Mouse (Mus musculus): ENCODE measurements at regions not wholly inside any gene's neighbourhood (a gene's known extent, or its start where the extent isn't known, plus 50 kb on each side); places are given as distances from the start of the nearest gene placed in this dataset.

DNA sequence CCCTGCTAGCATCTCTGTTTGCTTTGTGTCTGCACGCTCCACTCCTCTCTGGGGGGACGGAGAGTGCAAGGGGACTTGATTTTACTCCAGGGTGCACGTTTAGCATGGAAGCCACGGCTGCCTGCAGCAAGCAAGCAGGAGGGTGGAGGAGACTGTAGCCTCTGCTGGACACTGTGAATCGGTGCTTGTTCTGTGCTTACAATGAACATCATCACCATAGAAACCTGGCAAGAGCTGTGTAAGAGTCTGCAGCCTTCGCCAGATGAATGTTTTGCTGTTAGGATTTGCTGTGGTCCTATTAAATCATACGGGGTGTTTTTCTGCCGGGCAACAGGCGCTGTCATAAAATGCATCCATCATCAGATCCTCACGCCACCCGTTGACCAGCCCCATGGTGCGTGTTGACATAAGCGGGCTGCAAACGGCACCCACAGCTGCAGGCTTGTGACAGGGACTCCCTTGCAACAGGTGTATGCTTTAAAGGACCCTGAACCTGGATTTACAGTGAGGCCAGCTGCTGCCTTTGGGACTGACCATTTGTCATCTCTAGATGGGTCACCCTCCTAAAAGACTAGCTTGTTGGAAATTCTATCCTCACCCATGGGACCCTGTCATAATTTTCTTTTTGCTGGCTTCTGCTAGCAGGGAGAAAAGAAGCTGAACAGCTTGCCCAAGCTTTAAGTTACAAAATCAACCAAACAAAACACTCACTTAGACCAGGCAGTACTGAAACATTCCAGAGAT lies 308.5 kb downstream of the Gadd45g start:
- H3K4me2 ChIP-seq (ENCODE audit: low read depth, low read length) = peak overlapping the region; percentile 26; the same call in 1 of the 2 replicates
- ATAC-seq (ENCODE audit: low read depth) = peak; percentile 75
- H3K4me1 ChIP-seq (replicated peaks; ENCODE audit: control insufficient read depth, insufficient read depth, low read length) = peaks cover 43% of the 10 kb centered on the region
- H3K9me3 ChIP-seq (ENCODE audit: control insufficient read depth, low read length) = no peaks in the 10 kb centered on the region
- 23% methylated on average over 14 of the region's 14 CpGs for WGBS
- H3K36me3 ChIP-seq (ENCODE audit: control insufficient read depth, insufficient read depth, low read length) = no peaks in the 10 kb centered on the region
- no peak overlapping the region for H3K4me3 ChIP-seq (ENCODE audit: low read length)
- H3K27me3 ChIP-seq (ENCODE audit: control insufficient read depth, insufficient read depth, low read depth, low read length) = no peaks in the 10 kb centered on the region
- H3K9ac ChIP-seq (ENCODE audit: low read length) = no peak overlapping the region
- H3K27ac ChIP-seq (ENCODE audit: low read length) = peak overlapping the region; percentile 41

DNA sequence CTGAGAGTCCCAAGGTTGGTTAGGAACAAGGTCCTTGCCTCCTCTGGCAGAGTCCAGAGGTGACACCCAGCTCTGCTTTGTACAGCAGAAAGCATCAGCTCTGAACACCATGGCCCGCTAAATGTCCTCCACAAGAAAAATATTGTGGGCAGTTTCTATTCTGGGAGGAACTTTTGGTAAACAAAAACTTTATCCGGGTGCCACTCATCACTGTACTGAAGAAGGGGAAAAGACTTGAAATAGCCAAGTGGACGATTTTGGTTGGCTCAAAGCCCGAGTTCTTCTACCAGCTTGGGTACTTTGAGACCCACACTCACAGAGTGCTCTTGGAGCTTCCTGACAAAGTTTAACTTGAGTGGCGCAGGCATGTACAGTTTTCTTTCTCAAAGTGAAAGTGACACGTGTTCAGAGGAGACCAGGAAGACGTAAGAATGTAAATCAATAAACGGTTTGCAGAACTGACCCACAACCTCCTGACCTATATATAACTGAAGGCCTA lies 309.2 kb downstream of the Gadd45g start:
- 9% methylated on average over 8 of the region's 8 CpGs for WGBS
- Histone ChIP-seq H3K36me3 (ENCODE audit: control insufficient read depth, insufficient read depth, low read length) (no peaks in the 10 kb centered on the region), H3K27ac (ENCODE audit: low read length) (peak overlapping the region; percentile 41), H3K9ac (ENCODE audit: low read length) (no peak overlapping the region), H3K9me3 (ENCODE audit: control insufficient read depth, low read length) (no peaks in the 10 kb centered on the region), H3K27me3 (ENCODE audit: control insufficient read depth, insufficient read depth, low read depth, low read length) (no peaks in the 10 kb centered on the region), H3K4me2 (ENCODE audit: low read depth, low read length) (peak overlapping the region; percentile 26), H3K4me1 (replicated peaks; ENCODE audit: control insufficient read depth, insufficient read depth, low read length) (peaks cover 43% of the 10 kb centered on the region), H3K4me3 (ENCODE audit: low read length) (no peak overlapping the region)
- peak; percentile 37 for ATAC-seq (ENCODE audit: low read depth)

DNA sequence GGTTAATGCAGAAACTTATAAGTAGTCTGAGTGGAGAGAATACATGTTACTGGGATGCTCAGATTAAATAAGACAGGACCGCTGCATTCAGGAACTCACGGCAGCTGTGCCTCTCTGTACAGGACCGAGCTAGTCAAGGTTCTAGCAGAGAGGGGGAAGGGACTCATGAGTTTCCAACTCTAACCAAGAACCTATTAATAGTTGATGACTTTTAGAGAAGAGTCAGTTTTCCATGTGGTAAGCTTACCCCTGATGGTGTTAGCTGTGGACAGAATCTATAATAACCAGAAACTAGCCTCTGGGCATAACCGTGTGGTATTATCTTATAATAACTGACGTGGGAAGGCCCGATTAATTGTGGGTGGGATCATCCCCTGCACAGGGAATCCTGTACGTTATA lies 316.2 kb downstream of the Gadd45g start:
- no peak overlapping the region for H3K4me3 ChIP-seq (ENCODE audit: low read length)
- ATAC-seq (ENCODE audit: low read depth) = no peak
- 90% methylated on average over 7 of the region's 7 CpGs for WGBS
- no peaks in the 10 kb centered on the region for H3K9me3 ChIP-seq (ENCODE audit: control insufficient read depth, low read length)
- no peak overlapping the region for H3K27ac ChIP-seq (ENCODE audit: low read length)
- H3K36me3 ChIP-seq (ENCODE audit: control insufficient read depth, insufficient read depth, low read length) = no peaks in the 10 kb centered on the region
- H3K4me2 ChIP-seq (ENCODE audit: low read depth, low read length) = no peak overlapping the region
- H3K9ac ChIP-seq (ENCODE audit: low read length) = no peak overlapping the region
- H3K4me1 ChIP-seq (replicated peaks; ENCODE audit: control insufficient read depth, insufficient read depth, low read length) = no peaks in the 10 kb centered on the region
- H3K27me3 ChIP-seq (ENCODE audit: control insufficient read depth, insufficient read depth, low read depth, low read length) = no peaks in the 10 kb centered on the region

DNA sequence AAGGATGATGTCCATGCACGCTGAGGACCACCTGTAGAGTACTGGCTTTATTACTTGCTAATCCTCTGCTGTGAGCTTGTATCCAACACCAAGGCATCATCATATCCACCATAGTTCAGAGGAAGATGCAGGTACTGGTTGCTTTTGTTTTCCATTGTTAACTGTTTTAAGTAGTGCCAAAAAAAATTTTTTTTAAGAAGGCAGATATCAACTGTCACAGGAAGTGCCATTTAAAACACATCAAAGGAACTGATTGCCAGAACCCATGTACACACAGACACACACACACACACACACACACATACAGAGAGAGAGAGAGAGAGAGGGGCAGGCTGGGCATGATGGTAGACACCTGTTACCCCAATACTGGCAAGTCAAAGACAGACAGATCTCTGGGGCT lies 319.1 kb downstream of the Gadd45g start:
- no peak overlapping the region for H3K9ac ChIP-seq (ENCODE audit: low read length)
- no peaks in the 10 kb centered on the region for H3K4me1 ChIP-seq (replicated peaks; ENCODE audit: control insufficient read depth, insufficient read depth, low read length)
- no peak for ATAC-seq (ENCODE audit: low read depth)
- H3K4me2 ChIP-seq (ENCODE audit: low read depth, low read length) = no peak overlapping the region
- H3K4me3 ChIP-seq (ENCODE audit: low read length) = no peak overlapping the region
- H3K36me3 ChIP-seq (ENCODE audit: control insufficient read depth, insufficient read depth, low read length) = no peaks in the 10 kb centered on the region
- no peak overlapping the region for H3K27ac ChIP-seq (ENCODE audit: low read length)
- WGBS = 83% methylated on average over 1 of the region's 1 CpGs
- no peaks in the 10 kb centered on the region for H3K27me3 ChIP-seq (ENCODE audit: control insufficient read depth, insufficient read depth, low read depth, low read length)
- no peaks in the 10 kb centered on the region for H3K9me3 ChIP-seq (ENCODE audit: control insufficient read depth, low read length)

DNA sequence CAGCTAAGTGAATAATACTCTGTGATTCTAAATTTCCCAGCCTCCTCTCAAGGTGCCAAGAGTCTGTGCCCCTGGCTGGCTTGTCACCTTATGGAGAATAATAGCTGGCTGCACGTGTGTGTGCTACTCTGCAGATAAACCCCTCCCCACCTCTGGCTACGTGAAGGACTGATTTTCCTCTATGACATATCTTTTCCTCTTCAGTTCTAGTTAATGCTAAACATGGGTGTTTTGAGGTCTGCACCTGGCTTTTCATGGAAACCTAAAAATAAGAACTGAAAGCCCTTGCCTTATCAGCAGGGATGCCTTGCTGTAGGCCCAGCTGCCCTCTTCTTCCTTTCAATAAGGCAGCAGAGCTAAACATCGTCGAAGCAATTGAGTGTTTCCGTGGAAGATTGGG lies 321.5 kb downstream of the Gadd45g start:
- WGBS = 59% methylated on average over 5 of the region's 5 CpGs
- H3K9me3 ChIP-seq (ENCODE audit: control insufficient read depth, low read length) = no peaks in the 10 kb centered on the region
- H3K36me3 ChIP-seq (ENCODE audit: control insufficient read depth, insufficient read depth, low read length) = no peaks in the 10 kb centered on the region
- H3K4me1 ChIP-seq (replicated peaks; ENCODE audit: control insufficient read depth, insufficient read depth, low read length) = no peaks in the 10 kb centered on the region
- no peak overlapping the region for H3K27ac ChIP-seq (ENCODE audit: low read length)
- no peak overlapping the region for H3K4me3 ChIP-seq (ENCODE audit: low read length)
- no peaks in the 10 kb centered on the region for H3K27me3 ChIP-seq (ENCODE audit: control insufficient read depth, insufficient read depth, low read depth, low read length)
- ATAC-seq (ENCODE audit: low read depth) = no peak
- no peak overlapping the region for H3K4me2 ChIP-seq (ENCODE audit: low read depth, low read length)
- no peak overlapping the region for H3K9ac ChIP-seq (ENCODE audit: low read length)

DNA sequence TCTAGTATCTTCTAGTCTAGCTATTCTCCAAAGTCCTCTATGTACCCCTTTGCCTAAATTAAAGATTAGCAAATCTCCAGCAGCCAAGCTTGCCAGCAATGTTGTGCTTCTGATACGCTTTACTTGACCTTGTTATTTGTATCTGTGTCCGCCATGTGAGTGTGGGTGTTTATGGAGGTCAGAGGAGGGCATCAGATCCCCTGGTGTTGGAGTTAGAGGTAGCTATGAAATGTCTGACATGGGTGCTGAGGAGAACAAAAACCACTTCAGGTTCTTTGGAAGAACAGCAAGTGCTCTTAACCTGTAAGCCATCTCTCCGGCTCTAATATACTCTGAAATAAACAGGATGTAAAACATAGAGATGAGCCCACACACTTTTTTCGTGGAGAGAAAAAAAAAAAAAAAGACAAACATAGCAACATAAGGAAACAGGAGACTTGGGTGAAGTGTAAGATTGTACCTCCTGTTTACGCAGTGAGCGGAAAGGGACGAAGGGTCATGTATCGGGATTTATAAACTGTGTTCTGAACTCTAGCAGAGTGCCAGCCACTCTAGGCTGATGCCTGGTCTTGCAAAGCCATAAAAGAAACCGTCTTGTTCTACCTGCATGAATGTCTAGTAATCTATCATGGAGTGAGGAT lies 326.3 kb downstream of the Gadd45g start:
- WGBS = 54% methylated on average over 9 of the region's 9 CpGs

DNA sequence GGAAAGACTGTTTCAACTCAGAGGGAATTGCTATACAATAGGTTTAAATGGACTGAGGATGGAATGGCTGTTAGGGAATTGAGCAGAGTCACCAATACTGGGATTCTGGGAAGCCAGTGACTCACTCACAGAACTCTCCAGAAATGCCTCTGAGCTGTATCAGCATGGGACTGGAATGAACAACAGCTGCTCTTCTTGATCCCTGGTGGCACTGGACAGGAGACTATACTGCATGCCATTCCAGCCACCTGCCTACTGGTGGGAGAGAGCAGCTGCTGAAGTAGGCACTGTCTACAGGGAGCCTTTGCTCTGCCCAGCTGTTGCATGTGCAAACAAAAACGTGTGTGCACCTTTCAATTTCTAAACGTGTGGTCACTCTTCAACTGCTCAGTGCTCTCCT lies 329.2 kb downstream of the Gadd45g start:
- no peak overlapping the region for H3K4me3 ChIP-seq (ENCODE audit: low read length)
- 42% methylated on average over 2 of the region's 2 CpGs for WGBS
- ATAC-seq (ENCODE audit: low read depth) = no peak
- H3K4me2 ChIP-seq (ENCODE audit: low read depth, low read length) = no peak overlapping the region
- no peak overlapping the region for H3K9ac ChIP-seq (ENCODE audit: low read length)
- no peaks in the 10 kb centered on the region for H3K9me3 ChIP-seq (ENCODE audit: control insufficient read depth, low read length)
- H3K4me1 ChIP-seq (replicated peaks; ENCODE audit: control insufficient read depth, insufficient read depth, low read length) = no peaks in the 10 kb centered on the region
- H3K27ac ChIP-seq (ENCODE audit: low read length) = no peak overlapping the region
- H3K27me3 ChIP-seq (ENCODE audit: control insufficient read depth, insufficient read depth, low read depth, low read length) = no peaks in the 10 kb centered on the region
- H3K36me3 ChIP-seq (ENCODE audit: control insufficient read depth, insufficient read depth, low read length) = no peaks in the 10 kb centered on the region

More for the DNA sequence above, 326.3 kb downstream of the Gadd45g start:
- H3K4me3 ChIP-seq (ENCODE audit: low read length) = no peak overlapping the region
- H3K4me1 ChIP-seq (replicated peaks; ENCODE audit: control insufficient read depth, insufficient read depth, low read length) = no peaks in the 10 kb centered on the region
- H3K27me3 ChIP-seq (ENCODE audit: control insufficient read depth, insufficient read depth, low read depth, low read length) = no peaks in the 10 kb centered on the region
- ATAC-seq (ENCODE audit: low read depth) = no peak
- H3K9me3 ChIP-seq (ENCODE audit: control insufficient read depth, low read length) = no peaks in the 10 kb centered on the region
- H3K27ac ChIP-seq (ENCODE audit: low read length) = no peak overlapping the region
- H3K4me2 ChIP-seq (ENCODE audit: low read depth, low read length) = no peak overlapping the region
- no peak overlapping the region for H3K9ac ChIP-seq (ENCODE audit: low read length)
- no peaks in the 10 kb centered on the region for H3K36me3 ChIP-seq (ENCODE audit: control insufficient read depth, insufficient read depth, low read length)

DNA sequence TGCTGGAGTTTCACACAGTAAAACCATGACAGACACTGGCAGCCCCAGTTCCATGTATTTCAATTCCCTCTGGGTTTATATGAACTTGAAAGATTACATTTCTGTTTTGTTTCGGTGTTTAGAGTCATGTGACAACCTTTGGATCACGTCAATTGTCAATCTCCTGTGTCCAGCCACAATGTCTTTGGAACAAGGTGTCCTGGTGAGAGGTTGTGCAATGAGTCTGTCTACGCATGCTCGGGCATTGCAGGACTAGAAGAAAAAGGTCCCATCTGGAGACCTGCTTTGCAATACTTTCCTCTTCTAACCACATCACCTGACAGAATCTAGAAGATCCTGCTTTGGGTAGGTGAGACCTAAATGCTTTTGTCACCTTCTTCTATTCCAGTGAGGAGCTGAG lies 333.5 kb downstream of the Gadd45g start:
- Histone ChIP-seq H3K27ac (ENCODE audit: low read length) (no peak overlapping the region), H3K4me2 (ENCODE audit: low read depth, low read length) (no peak overlapping the region), H3K9ac (ENCODE audit: low read length) (no peak overlapping the region), H3K36me3 (ENCODE audit: control insufficient read depth, insufficient read depth, low read length) (no peaks in the 10 kb centered on the region), H3K4me3 (ENCODE audit: low read length) (no peak overlapping the region), H3K9me3 (ENCODE audit: control insufficient read depth, low read length) (no peaks in the 10 kb centered on the region), H3K27me3 (ENCODE audit: control insufficient read depth, insufficient read depth, low read depth, low read length) (no peaks in the 10 kb centered on the region), H3K4me1 (replicated peaks; ENCODE audit: control insufficient read depth, insufficient read depth, low read length) (no peaks in the 10 kb centered on the region)
- WGBS = 88% methylated on average over 4 of the region's 4 CpGs
- no peak for ATAC-seq (ENCODE audit: low read depth)

DNA sequence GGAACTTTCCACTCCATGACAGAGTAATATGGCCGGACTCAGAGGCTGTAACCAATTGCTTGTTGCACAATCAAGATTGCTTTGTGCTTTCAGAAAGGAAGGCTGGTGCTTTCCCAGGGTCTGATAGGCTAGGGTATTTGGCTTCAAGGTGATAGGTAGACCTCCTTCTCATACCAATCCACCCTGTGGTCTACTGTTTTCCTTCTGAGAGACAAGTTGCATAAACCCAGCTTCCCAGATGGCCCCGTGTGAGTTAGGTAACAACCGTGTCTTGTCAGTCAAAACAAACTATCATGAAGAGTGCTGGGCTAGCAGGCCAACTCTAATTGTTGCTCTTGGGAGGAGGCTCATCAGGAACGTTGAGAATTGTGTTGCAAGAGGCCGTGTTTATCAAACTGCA lies 337.2 kb downstream of the Gadd45g start:
- Histone ChIP-seq H3K4me2 (ENCODE audit: low read depth, low read length) (no peak overlapping the region), H3K27ac (ENCODE audit: low read length) (no peak overlapping the region), H3K4me1 (replicated peaks; ENCODE audit: control insufficient read depth, insufficient read depth, low read length) (no peaks in the 10 kb centered on the region), H3K4me3 (ENCODE audit: low read length) (no peak overlapping the region), H3K36me3 (ENCODE audit: control insufficient read depth, insufficient read depth, low read length) (no peaks in the 10 kb centered on the region), H3K27me3 (ENCODE audit: control insufficient read depth, insufficient read depth, low read depth, low read length) (no peaks in the 10 kb centered on the region), H3K9me3 (ENCODE audit: control insufficient read depth, low read length) (no peaks in the 10 kb centered on the region), H3K9ac (ENCODE audit: low read length) (no peak overlapping the region)
- no peak for ATAC-seq (ENCODE audit: low read depth)
- WGBS = 47% methylated on average over 5 of the region's 5 CpGs
